Mouse (Mus musculus): ENCODE data around the gene Cdkal1.

- TF ChIP-seq CTCF (IDR thresholded peaks at IDR 0.05; ENCODE audit: borderline replicate concordance, control insufficient read depth, extremely low read depth, insufficient read depth, low read length, poor library complexity) (no peak), POLR2A (IDR thresholded peaks at IDR 0.05; ENCODE audit: control insufficient read depth, extremely low read depth, insufficient read depth, low read length, poor library complexity) (no peak)
These were observed 506.0 kb downstream of the Cdkal1 start for GRCm38 (mm10) chr13:29349386-29349961.

Measured in thymus, adult 2 months (tissue).